Mouse (Mus musculus): ENCODE results near the gene Gm9945.

Gm9945 gene

DNA sequence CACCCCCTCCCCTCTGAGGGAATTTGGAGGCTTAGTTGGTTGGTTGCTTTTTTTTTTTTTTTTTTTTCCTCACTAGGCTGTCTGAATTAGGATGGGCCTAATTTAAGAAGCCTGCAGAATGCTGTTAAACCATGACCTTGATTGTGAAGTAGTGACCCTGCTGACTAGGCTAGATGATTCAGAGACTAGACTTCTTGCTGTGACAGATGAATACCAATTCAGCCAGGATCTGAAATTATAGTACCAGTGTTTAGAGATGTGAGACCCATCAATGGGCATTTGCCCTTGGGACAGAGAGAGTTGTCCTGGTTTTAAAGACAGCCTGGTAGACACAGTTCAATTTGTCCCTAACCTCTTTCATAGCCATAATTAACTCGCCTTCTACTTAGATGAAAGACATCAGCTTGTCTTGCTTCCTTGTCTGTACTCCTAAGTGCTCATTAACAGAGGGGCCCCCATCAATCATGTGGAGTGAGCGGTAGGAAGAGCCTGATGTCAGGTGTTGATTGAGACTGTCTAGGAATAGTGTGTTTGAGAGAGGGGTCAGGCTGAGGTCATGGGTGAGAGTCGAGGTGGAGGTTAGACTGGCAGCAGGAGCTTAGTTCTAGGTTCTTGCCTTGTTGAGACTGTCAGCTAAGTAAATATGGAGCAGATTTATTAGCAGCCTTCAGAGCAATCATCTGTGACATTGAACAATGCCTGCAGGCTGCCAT lies 13.4 kb downstream of the Gm9945 start:
- DNase-seq (ENCODE audit: low read depth, low spot score), result peak; percentile 75

DNA sequence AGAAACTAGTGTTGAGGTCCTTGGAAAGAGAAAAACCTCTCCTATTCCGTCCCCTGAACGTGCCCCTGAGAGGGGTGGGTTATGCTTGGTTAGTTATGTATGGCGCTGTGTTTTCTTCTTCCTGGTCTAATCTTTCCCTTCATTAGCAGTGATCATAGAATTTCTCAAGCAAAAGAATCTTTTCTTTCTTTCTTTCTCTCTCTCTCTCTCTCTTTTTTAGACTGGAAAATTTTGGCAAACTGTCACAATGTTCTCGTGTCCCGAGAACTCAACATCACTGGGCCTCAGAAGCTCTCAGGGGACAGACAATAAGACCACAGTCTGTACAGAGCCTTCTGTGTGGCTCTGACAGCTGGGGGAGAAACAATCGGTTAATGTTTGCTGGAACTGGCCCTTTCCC lies 15.5 kb downstream of the Gm9945 start:
- no peak for DNase-seq (ENCODE audit: low read depth, low spot score)

DNA sequence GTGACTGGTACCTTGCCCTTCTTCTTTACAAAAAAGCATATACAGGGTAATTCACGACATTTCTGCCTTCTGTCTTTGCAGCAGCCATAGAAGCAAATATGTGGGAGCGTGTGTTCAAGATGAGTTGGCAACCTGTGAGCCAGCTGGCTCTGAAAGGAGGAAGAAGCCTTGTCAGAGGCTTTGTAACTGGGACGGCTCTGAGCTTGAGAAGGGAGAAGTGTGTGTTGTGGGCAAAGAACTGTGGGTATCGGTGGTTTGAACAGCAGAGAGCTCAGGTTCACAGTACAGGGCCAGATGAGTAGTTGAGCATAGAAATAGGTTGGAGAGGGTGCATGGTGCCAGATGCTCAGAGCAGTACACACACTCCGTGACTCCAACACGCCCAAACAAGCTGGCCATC lies 17.0 kb downstream of the Gm9945 start:
- no peak for DNase-seq (ENCODE audit: low read depth, low spot score)

DNA sequence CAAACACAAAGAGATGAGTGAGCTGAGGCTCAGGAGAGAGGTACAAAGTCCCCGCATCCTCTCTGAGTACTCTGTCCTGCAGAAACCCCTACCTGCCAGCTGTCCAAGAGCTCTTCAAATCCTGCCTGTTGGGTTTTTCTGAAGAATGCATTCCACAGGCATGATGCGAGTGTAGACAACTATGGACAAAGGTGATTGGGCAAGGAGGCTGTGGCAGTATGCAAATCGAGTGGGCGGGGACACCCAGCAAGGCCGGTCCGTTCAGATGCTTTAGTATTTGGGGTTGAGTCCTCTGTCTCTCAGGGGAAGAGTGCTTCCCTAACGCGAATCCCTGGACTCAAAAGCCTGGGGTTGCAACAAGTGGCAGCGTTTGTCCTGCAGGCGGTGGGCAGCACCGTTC lies 20.6 kb downstream of the Gm9945 start:
- DNase-seq (ENCODE audit: low read depth, low spot score), result peak; percentile 63

DNA sequence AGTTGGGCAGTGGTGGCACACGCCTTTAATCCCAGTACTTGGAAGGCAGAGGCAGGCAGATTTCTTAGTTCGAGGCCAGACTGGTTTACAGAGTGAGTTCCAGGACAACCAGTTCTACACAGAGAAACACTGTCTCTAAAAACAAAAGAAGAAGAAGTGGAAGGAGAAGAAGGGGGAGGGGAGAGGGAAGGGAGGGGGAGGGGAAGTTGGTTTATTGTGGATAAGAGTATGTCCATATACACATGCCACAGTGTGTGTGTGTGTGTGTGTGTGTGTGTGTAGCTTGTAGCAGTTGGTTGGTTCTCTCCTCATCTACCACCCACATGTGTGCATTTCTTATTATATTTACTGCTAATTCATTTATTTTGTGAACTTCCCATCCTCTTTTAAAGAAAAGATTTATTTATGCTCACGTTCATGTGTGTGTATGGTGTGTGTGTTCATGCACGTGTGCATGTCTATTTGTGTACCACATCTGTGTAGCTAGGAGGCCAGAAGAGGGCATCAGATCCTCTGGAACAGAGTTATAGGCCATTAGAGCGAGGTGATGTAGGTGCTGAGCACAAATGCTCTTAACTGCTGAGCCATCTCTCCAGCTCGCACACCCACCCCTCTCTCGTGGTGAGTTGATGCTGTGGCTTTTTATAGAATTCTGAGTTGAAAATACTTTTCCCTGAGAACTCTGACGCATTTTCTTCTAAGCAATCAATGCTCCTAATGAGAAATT lies 22.2 kb downstream of the Gm9945 start:
- DNase-seq (ENCODE audit: low read depth, low spot score), result no peak

DNA sequence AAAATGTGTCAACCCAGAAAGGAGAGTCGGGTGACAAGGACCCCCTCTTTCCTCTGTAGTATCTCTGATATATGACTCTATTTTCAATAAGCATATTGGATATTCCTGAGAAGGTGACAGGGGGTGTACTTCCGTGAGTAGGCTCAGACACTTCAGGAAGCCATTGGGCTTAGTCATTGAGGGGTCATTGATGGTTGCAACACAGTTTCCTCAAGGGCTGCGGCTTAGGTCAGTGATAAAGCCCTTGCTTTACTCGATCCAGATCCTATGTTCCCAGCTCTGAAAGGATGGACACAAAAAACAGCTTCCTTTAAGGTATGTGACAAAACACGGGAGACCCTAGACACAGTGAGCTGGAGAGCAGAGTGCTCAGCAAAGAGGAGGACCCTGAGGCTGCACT lies 23.8 kb downstream of the Gm9945 start:
- no peak for DNase-seq (ENCODE audit: low read depth, low spot score)

DNA sequence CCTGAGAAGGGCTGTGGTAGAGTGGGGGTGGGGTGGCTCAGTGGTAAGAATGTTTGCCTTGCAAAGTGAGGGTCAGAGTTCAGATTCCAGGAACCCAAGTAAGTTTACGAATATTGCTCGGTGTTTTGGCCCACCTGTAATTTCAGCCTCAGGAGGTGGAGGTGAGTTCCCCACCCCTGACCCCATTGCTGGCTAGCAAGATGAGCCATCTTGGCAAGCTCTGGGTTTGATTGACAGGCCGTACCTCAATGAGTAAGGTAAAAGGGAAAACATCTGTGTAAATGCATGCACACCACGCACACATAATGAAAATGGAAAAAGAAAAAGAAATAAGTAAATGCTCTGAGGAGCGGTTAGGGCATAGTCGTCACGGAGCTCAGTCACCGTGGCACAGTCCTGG lies 24.4 kb downstream of the Gm9945 start:
- DNase-seq (ENCODE audit: low read depth, low spot score), result no peak

DNA sequence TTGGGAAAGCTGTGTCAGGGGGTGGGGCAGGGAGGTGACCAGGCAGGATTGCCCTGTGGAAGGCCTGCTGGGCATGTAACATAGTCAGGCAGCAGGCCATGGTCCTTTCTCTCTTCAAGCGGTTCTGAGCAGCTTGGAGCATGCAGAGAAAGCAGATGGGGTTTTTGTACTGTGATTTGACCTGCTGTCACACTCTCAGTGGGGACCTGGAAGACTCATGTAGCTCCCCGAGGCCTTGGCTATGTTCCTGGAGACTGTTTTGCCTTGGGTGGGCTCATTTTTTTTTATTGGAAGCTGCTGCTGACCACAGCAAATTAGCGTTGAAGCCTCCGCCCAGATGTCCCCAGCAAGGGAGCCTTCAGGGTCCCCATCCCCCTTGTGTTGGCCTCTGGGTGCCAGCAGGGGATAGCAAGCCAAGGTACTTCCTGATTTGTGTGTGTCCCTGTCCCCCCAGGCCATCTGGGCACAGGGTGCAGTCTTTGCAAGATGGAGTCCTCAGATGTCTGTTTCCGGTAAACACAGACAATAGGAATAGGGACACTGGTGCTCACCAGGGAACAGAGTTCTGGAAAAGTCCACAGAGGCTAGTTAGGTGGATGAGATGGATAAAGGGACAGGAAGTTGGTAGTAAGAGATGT lies 25.2 kb downstream of the Gm9945 start:
- DNase-seq (ENCODE audit: low read depth, low spot score), result no peak

DNA sequence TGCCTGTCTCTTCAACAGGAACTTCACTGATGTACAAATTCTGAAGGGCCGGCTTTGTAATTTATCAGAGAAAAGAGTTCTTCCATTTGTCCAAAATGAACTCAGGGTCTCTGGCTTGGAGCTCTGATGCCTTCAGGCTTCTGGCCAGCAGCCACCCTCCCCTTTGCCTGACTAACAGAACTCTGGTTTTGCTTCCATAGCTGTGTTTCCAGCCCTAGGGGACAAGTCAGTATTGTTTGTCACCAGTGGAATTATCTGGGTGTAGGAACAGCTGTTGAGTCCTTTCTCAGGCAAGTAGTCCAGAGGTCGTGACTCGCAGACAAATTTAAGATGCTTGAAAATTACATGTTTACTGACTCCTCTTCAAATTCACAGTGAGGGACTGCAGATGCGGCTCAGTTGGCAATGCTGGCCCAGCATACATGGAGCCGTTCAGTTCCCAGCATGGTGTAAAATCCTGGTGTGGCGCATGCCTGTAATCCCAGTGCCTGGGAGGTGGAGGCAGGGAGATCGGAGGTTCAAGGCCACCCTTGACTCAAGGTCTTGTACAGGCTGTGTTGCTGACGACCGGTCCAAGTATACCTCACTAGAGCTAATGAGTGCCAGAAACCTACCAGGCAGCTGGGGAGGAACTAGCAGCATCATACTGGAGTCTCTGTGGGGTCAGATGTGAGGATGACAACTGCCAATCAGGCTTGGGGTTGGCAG lies 27.3 kb downstream of the Gm9945 start:
- no peak for DNase-seq (ENCODE audit: low read depth, low spot score)

DNA sequence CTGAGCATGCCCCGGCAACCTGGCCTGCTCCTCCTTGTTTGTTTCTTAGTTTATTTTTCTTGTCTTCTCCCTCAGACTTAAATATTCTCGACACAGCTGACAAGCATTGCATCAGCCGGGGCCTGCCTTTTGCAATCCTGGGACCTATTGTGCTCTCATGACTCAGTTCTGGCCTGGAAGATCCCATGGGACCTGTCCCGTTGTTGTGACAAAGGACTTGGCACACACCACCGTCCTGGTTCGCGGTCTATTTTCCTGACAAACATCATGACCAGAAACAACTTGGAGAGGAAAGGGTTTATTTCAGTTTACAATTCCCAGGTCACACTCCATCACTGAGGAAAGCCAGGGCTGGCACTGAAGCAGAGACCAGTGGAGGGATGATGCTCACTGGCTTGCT lies 28.2 kb downstream of the Gm9945 start:
- DNase-seq (ENCODE audit: low read depth, low spot score), result no peak

DNA sequence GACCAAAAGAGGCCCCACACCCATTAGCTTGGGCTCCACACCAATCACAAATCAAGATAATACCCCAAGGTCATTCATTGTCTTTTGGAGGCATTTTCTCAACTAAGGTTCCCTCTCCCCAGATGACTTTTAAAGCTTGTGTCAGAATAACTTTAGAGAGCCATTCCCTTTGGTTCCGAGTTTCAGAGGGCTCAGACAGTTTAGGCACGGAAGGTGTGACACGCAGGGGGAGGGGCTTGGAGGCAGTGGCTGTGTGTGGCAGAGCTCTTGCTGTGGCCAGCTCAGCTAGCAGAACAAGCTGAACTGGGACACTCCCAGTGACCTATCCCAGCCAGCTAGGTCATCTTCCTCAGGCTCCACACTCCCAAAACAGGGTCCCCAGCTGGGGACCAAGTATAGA lies 28.6 kb downstream of the Gm9945 start:
- DNase-seq (ENCODE audit: low read depth, low spot score), result no peak

DNA sequence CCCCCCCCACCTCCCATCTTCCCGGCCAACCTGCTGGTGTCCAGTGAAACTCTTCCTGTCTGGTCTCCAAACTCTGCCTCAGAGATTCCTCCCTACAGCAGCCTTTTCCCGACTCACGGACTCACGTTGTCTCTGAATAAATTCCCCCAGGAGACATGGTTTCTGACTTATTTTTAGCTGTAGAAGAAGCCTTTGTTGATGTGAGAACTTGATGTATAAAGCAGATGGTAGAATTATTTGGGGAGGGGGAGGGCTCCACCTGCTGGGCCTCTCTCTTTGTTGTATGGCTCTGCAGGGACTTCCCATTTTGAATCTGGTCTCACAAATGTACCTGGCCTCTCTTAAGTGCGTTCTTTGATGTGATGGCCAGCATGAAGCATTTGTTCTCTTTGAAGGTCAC lies 30.4 kb downstream of the Gm9945 start:
- no peak for DNase-seq (ENCODE audit: low read depth, low spot score)

DNA sequence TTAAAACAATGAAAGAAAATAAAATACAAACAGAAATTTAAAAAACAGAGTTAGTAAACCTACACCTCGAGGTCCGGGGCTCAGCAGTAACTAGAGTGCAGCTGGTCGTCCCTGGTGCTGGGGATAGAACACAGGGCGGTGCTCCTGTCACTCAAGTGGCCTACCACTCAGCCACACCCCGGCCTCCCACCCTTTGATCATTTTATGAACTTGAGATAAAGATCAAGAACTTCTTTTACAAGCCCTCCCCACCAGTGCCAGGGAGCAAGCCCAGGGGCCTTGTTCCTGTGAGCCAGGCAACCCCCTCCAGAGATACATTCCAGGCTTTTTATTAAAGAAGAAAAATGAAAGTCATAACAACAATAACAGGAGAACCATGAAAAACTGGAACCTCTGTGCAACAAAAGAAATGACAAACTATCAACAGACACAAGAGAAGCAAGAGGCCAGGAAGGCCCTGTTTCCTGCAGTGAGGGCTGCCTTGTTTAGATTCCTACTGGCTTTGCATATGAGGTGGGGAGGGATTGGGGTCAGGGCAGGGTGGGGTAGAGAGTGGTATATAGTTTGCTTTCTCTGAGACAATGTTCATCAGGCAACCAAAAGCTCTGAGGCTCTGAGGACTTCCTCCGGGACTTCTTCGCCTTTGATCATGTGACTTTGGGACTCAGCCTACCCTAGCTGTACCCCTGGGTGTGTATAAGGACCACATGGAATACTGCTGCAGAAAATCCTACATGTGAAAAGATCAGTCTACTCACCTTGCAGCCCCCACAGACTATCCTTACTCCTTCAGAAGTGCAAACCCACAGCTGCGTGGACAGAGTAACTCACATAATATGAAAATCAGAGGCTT lies 37.0 kb downstream of the Gm9945 start:
- DNase-seq (ENCODE audit: low read depth, low spot score), result no peak

DNA sequence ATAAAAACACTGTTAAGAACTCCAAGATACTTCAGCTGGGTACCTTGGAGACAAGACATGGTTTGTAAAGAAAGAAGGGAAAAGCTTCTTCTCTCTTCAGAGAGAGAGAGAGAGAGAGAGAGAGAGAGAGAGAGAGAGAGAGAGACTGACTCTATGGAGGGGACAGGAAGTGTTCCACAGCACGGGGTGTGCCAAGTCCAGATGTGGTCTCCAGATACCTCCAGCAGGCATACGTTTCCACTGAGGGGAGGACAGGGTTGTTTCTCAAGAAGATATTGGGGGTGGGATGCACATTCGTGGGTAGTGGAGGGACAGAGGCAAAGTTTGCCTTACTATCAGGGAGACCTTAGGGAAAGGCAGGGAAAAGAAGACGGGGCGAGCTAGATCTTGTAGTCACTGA lies 38.8 kb downstream of the Gm9945 start:
- no peak for DNase-seq (ENCODE audit: low read depth, low spot score)

DNA sequence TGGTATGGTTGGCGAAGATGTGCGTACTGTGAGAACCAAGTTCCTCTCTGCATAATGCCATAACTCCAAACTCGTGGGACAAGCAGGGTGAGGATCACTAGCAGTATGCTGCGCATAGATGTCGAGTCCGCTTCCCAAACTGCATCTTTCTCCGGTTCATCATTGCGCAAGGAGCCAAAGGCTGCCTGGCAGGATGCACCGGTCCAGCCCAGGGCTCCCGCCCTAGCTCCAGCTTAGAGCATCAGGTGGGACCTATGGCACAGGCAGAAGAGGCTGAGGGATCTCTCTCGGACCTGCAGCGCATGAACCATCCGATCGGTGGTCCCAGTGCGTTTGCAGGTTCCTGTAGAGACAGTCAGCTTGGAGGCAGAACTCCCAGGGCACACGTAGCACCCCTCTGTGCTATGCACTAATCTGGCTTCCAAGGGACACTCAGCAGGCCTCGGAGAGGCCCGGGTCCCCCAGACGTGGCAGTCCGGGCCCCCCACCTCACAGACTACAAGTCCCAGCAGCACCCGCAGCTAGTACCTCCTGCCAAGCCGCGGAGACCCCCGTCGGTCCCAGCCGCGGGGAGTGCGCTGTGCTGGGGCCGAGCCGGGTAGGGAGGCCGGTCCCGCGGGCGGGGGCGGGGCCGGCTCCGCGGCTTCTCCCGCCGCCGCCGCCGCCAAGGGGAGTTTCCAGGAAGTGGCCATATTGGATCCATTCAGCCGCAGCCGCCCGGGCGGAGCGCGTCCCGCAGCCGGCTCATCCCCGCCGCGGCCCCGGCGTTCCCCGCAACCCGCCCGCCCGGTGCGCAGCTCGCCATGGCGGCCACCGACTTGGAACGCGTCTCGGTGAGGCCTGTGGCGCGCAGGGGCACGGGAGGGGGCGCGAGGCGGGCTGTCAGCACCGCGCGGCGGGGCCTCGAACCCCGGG lies 39.5 kb downstream of the Gm9945 start, which contains the start of gene Sept8:
Gene Sept8, plus strand, starts transcription at position 51 of the 915 bp plus-strand sequence.
- no peak for DNase-seq (ENCODE audit: low read depth, low spot score)

DNA sequence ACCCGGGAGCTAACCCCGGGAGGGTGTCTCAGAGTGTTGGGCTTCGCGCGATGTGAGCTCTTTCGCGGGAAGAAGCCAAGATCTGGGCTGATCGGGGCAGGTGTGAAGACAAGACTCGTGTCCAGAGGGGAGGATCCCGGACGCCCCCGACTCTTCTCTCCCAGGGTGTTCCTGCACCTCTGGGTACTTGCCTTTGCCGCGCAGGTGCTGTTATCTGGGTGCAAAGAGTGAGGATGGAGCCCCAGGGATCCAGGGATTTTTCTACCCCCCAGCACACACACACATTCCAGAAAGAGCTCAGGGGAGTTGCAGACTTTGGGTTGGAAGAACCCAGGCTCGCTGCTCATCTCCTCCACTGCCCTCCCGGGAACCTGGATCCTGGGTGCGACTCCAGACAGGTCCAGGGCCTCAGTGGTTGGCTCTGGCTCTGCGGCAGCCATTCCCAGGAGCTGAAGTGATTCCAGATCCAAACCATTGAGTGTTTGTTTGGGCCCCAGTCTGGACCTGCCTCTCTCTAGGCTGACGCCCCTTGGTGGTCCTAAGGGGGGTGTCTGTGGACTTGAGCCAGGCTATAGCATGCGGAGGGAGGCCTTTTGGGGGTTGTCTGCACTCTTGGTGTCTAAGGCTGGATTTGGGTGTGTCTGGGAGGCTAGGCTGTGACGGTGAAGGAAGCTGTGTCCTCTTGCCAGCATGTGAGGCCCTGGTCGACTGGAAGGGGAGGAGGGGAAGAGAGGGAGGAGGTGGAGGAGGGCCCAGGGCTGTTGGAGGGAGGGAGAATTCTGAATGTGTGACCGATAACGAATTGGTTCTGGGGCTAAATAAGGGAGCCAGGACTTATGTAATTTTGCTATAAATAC lies 40.4 kb downstream of the Gm9945 start:
- no peak for DNase-seq (ENCODE audit: low read depth, low spot score)

DNA sequence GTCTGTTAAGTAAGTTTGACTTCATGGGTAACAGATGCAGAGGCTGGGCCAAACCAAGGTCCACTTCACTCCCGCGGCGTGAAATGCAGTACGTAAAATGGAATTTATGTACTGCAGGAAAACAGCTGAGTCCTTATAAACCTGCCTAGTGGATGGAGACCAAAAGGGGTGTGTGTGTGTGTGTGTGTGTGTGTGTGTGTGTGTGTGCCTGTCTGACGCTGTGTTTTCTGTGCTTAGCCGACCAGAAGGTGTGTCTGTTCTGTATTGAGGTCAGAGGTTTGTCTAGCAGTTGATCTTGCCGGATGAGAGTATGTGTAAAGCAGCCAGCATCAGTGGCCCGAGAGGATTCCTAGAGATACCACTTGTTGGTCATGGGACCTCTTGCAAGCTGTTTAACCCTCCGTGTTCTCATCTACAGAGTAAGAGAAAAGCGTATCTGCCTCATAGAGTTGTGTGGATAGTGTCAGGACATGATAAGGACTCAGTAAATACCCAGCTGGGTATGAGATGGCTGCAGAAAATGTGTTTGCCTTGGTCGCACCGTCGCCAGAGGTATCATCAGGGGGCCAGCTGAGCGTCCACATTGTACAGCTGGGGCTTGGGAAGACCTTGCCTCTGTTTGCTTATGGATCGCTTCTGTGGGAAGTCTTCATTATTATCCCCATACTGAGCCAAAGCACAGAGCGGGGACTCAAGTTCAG lies 41.3 kb downstream of the Gm9945 start:
- no peak for DNase-seq (ENCODE audit: low read depth, low spot score)

DNA sequence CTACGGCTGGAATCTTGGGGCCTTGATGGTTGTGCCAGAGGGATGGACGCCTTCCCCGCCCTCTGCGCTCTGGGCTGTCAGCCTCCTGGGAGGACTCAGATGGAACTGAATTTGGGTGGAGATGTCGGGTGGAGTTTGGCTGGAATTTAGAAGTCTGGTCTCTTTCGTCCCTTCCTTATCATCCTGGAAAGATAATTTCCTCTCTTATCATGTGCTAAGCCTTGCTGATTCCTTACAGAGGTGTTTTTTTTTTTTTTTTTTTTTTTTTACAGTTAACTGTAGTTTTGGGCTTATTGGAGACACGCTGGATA lies 41.8 kb downstream of the Gm9945 start:
- no peak for DNase-seq (ENCODE audit: low read depth, low spot score)

DNA sequence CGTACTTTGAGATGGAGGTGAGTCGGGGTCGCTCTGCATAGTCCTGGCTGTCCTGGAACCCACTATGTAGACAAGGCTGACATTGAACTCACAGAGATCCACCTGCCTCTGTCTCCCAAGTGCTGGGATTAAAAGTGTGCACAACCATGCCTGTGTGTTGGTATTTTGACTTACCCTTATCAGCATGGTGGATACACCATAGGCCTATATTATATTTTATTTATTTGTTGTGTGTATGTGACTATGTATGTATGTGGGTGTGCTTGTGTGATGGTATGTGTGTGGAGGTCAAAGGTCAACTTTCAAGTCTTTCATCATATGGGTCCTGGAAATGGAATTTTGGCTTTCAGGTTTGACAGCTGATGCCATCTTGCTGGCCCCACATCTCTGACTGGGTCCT lies 42.4 kb downstream of the Gm9945 start:
- DNase-seq (ENCODE audit: low read depth, low spot score), result no peak
